Mouse (Mus musculus) brain, adult 2 months (tissue): ENCODE results near the gene Mturn.

ENCODE experiments used
- DNase-seq: peaks from one replicate; pipeline ENCODE4 v3.0.0; 2011; ENCODE audit warnings: low read depth, low spot score

Gene Mturn

GRCm38 (mm10) chr6:54680891-54681745 lies at the start of gene Mturn:
Gene Mturn, plus strand, starts transcription at chr6:54681624.
- peak; percentile 96 for DNase-seq

- DNase-seq: no peak
Measured at GRCm38 (mm10) chr6:54639877-54640276, 41.5 kb upstream of the Mturn start.

GRCm38 (mm10) chr6:54641953-54642352 lies 39.5 kb upstream of the Mturn start:
- DNase-seq: peak; percentile 65

GRCm38 (mm10) chr6:54643181-54643580 lies 38.2 kb upstream of the Mturn start:
- no peak for DNase-seq

- peak; percentile 64 for DNase-seq
Measured at GRCm38 (mm10) chr6:54655471-54656095, 25.8 kb upstream of the Mturn start.

- no peak for DNase-seq
Measured at GRCm38 (mm10) chr6:54657861-54658260, 23.6 kb upstream of the Mturn start.

GRCm38 (mm10) chr6:54669868-54670267 lies 11.6 kb upstream of the Mturn start:
- DNase-seq: peak; percentile 52

- no peak for DNase-seq
Measured at GRCm38 (mm10) chr6:54672901-54673300, 8.5 kb upstream of the Mturn start.

GRCm38 (mm10) chr6:54679686-54680085 lies 1.7 kb upstream of the Mturn start:
- DNase-seq: no peak

GRCm38 (mm10) chr6:54681746-54682428 lies 463 bp downstream of the Mturn start:
- peak; percentile 36 for DNase-seq

GRCm38 (mm10) chr6:54684085-54684484 lies 2.7 kb downstream of the Mturn start:
- DNase-seq: no peak

GRCm38 (mm10) chr6:54685103-54685502 lies 3.7 kb downstream of the Mturn start:
- no peak for DNase-seq

- no peak for DNase-seq
Measured at GRCm38 (mm10) chr6:54685716-54686395, 4.4 kb downstream of the Mturn start.

GRCm38 (mm10) chr6:54686946-54687737 lies 5.7 kb downstream of the Mturn start:
- DNase-seq: no peak

GRCm38 (mm10) chr6:54688467-54689323 lies 7.3 kb downstream of the Mturn start:
- no peak for DNase-seq

GRCm38 (mm10) chr6:54689686-54690085 lies 8.3 kb downstream of the Mturn start:
- DNase-seq: no peak

GRCm38 (mm10) chr6:54690838-54691237 lies 9.4 kb downstream of the Mturn start:
- no peak for DNase-seq

- no peak for DNase-seq
Measured at GRCm38 (mm10) chr6:54691368-54692116, 10.1 kb downstream of the Mturn start.

- no peak for DNase-seq
Measured at GRCm38 (mm10) chr6:54692201-54692600, 10.8 kb downstream of the Mturn start.
